Mouse (Mus musculus): ENCODE measurements at regions not wholly inside any gene's neighbourhood (a gene's known extent, or its start where the extent isn't known, plus 50 kb on each side); places are given as distances from the start of the nearest gene placed in this dataset.

DNA sequence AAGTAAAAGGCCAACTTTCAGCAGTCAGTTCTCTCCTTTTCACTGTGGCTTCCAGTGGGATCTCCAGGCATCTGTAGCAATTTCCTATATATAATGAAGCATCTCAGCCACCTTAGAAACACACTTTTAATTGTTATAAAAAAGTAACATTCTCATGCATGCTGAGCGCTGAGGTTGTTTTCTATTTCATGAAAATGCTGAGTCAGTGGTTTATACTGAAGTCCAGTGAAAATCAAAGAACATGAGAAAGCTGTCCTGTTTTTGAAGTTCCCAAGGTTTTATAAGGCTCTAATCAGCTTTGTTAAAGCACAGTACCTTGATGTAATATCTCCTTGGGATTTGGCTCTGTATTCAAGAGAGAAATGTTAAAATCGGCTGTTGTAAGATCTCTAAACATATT, 1367.2 kb downstream of the Gsdmc2 start:
- TF ChIP-seq CTCF (IDR thresholded peaks at IDR 0.05; ENCODE audit: low read depth) (no peak), EP300 (IDR thresholded peaks at IDR 0.05; ENCODE audit: low read depth) (no peak)
